Mouse (Mus musculus): ENCODE measurements at regions not wholly inside any gene's neighbourhood (a gene's known extent, or its start where the extent isn't known, plus 50 kb on each side); places are given as distances from the start of the nearest gene placed in this dataset.
A peak's percentile ranks its signal among the peaks of the same experiment; 100 is the strongest.

DNA sequence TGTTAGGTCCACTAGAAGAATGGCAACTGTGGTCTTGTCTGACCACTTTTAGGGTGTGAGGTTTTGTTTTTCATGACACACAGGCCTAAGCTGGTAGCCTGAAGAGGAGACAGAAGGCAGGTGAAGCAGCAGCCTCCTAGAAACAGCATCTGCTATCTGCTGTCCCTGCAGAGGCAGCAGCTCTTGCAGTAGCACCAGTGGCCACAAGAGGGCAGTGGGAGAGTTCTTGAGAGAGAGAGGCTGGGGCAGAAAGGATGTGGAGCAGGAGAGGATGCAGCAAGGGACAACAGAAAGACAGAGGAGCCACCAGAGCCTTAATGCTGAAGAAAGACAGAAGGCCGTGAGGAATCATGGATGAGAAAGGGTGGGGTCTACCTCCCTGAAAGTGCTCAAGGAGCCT, 88.1 kb upstream of the Usp51 start:
- TF ChIP-seq CTCF (IDR thresholded peaks at IDR 0.05; ENCODE audit: low read depth, low read length) (0 out of 2 replicates have a peak, but pooled peaks have one; percentile 11), POLR2A (IDR thresholded peaks at IDR 0.05; ENCODE audit: borderline replicate concordance, low read depth, low read length) (no peak)
